Mouse (Mus musculus): Measurements from ENCODE around the gene Rep15.

- TF ChIP-seq CTCF (IDR thresholded peaks at IDR 0.05), result no peak
- no peak for TF ChIP-seq POLR2A (IDR thresholded peaks at IDR 0.05; ENCODE audit: insufficient read depth, low read depth, low read length)
- TF ChIP-seq EP300 (IDR thresholded peaks at IDR 0.05; ENCODE audit: insufficient read depth, low read depth, low read length), result no peak
Observed at GRCm38 (mm10) chr6:146984569-146984968, 47.8 kb upstream of the Rep15 start.

Data from heart, adult 2 months (tissue).